Mouse (Mus musculus) limb, embryonic 15.5 days (tissue): ENCODE results near the gene Prr30. TPM values are rescaled to one million over a fixed set of nuclear protein-coding genes. Genes with fewer than 3 reads are reported as not detected.
"Not testable (repeated sequence)": the region's sequence is repeated elsewhere in the genome, so short reads cannot be mapped to it uniquely, and the experiment has no call there.

Experiments
- ATAC-seq: fragments of 200-750 bp; cut with Nextera tagmentation; 2 replicates; pipeline ENCODE4 v1.8.0; 2017; ENCODE audit warnings: low read depth, moderate TSS enrichment; ENCODE audit not compliant: insufficient number of reproducible peaks, low FRiP score, low TSS enrichment
- H3K27ac ChIP-seq: fragments of 300-500 bp; sonication (generic); 2 replicates; pipeline ENCODE4 v1.5.1; 2015; ENCODE audit warnings: moderate library complexity, mild to moderate bottlenecking, inconsistent platforms
- H3K27me3 ChIP-seq: fragments of 300-500 bp; sonication (generic); 2 replicates; pipeline ENCODE4 v1.6.1; 2015; ENCODE audit warnings: inconsistent platforms
- H3K36me3 ChIP-seq: fragments of 300-500 bp; sonication (generic); 2 replicates; pipeline ENCODE4 v1.6.1; 2015; ENCODE audit warnings: inconsistent platforms
- H3K4me1 ChIP-seq: fragments of 300-500 bp; sonication (generic); 2 replicates; pipeline ENCODE4 v1.6.1; 2015; ENCODE audit warnings: inconsistent platforms
- H3K4me2 ChIP-seq: fragments of 300-500 bp; sonication (generic); 2 replicates; pipeline ENCODE4 v1.6.1; 2015; ENCODE audit warnings: mild to moderate bottlenecking, inconsistent platforms
- H3K4me3 ChIP-seq: fragments of 300-500 bp; sonication (generic); 2 replicates; pipeline ENCODE4 v1.5.1; 2015; ENCODE audit warnings: mild to moderate bottlenecking, inconsistent platforms
- H3K9ac ChIP-seq: fragments of 300-500 bp; sonication (generic); 2 replicates; pipeline ENCODE4 v1.6.1; 2015; ENCODE audit warnings: inconsistent platforms
- H3K9me3 ChIP-seq: fragments of 300-500 bp; sonication (generic); 2 replicates; pipeline ENCODE4 v1.6.1; 2016; ENCODE audit warnings: inconsistent platforms
- WGBS: fragments of 180-500 bp; shearing (Covaris S2); methylation state at CpG from one replicate; pipeline ENCODE4 v1.1.7; 2015; 5-methylcytosine and 5-hydroxymethylcytosine counted together
- polyA plus RNA-seq: library from polyadenylated mRNA; unstranded; fragments of >200 nt; fragmentation: Nextera tagmentation; extraction: Ambion mirVana; gene quantifications from 2 replicates; pipeline ENCODE4 v1.2.1, GENCODE M21; 2015

The Prr30 gene
- polyA plus RNA-seq: not detected in 2 replicates

- no peak for ATAC-seq
- 61% methylated on average over 4 of the region's 4 CpGs for WGBS
- no peak within 1 kb of the TSS for H3K27ac ChIP-seq
Measured at GRCm38 (mm10) chr14:101200230-101200629, at the start of gene Prr30. TSS of gene Prr30 (minus strand) at chr14:101200330.

DNA sequence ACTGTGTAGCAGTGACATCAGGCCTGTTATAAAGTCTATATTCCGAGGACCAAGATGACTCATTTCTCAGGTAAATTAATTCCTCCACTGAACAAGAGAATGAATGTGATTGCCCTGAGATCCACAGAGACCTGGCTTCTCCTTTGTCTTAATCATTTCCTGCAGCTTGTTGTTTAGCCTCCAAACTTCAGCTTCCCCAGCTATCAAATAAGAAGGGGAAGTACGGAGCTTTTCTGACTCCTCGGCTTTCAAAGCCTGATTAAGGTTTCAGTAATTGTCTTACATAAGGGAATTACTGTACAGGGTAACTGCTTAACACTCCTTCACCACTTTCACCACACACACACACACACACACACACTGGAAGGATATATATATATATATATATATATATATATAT, 46.7 kb upstream of the Prr30 start:
- 70% methylated on average over 3 of the region's 3 CpGs for WGBS
- Histone ChIP-seq H3K27ac (no peak overlapping the region), H3K4me3 (no peak overlapping the region), H3K27me3 (no peaks in the 10 kb centered on the region), H3K4me1 (no peaks in the 10 kb centered on the region), H3K36me3 (no peaks in the 10 kb centered on the region), H3K9ac (no peak overlapping the region), H3K9me3 (no peaks in the 10 kb centered on the region), H3K4me2 (no peak overlapping the region)
- ATAC-seq: no peak

More at GRCm38 (mm10) chr14:101200230-101200629, at the start of gene Prr30:
- H3K4me3 ChIP-seq: no peak within 1 kb of the TSS
- no peaks in the 10 kb centered on the region for H3K4me1 ChIP-seq
- H3K9ac ChIP-seq: no peak within 1 kb of the TSS
- no peak within 1 kb of the TSS for H3K4me2 ChIP-seq
- no peaks in the 10 kb centered on the region for H3K36me3 ChIP-seq
- no peaks in the 10 kb centered on the region for H3K9me3 ChIP-seq
- H3K27me3 ChIP-seq: no peaks in the 10 kb centered on the region

DNA sequence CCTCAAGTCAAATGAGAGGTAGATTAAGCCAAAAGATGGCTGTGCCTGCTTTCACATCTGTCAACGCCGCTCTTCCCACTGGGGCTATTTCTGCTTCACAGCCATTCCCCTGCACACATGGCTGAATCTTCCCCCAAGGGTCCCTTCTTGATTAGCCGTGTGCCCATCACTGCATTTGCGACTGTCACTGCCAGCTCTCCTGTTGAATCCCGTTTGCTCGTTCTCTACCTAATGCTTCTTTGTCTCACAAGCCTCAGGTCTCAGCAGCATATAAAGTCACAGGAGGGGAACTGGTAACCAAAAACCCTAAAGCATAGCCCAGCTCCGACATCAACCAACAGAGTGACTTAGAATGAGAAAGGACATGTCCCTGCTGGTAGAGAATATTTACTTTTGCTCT, 45.6 kb upstream of the Prr30 start:
- Histone ChIP-seq H3K9me3 (no peaks in the 10 kb centered on the region), H3K27ac (no peak overlapping the region), H3K9ac (no peak overlapping the region), H3K4me2 (no peak overlapping the region), H3K27me3 (no peaks in the 10 kb centered on the region), H3K36me3 (no peaks in the 10 kb centered on the region), H3K4me3 (no peak overlapping the region), H3K4me1 (no peaks in the 10 kb centered on the region)
- ATAC-seq: no peak
- WGBS: 65% methylated on average over 7 of the region's 7 CpGs

DNA sequence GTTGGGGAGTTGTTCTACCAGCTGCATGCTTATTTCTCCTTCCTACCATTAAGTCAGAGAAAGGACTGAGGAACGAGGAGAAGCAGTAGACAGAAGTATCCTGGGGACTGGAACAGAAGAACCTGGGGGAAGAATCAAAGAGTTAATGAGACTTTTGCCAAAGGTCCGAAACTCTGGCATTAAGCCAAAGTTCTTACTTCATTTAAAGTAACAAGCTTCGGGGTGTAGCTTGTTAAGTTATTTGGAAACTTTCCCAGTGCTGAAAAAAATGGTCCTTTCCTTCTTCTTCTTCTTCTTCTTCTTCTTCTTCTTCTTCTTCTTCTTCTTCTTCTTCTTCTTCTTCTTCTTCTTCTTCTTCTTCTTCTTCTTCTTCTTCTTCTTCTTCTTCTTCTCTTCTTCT, 44.3 kb upstream of the Prr30 start:
- not testable (repeated sequence) for H3K4me3 ChIP-seq, H3K9ac ChIP-seq, H3K4me2 ChIP-seq, H3K27me3 ChIP-seq, H3K36me3 ChIP-seq, H3K27ac ChIP-seq, ATAC-seq, H3K9me3 ChIP-seq, H3K4me1 ChIP-seq
- 23% methylated on average over 3 of the region's 3 CpGs for WGBS

GRCm38 (mm10) chr14:101237965-101238364, 37.8 kb upstream of the Prr30 start:
- no peak overlapping the region for H3K4me2 ChIP-seq
- H3K36me3 ChIP-seq: no peaks in the 10 kb centered on the region
- no peaks in the 10 kb centered on the region for H3K4me1 ChIP-seq
- no peaks in the 10 kb centered on the region for H3K9me3 ChIP-seq
- H3K27me3 ChIP-seq: no peaks in the 10 kb centered on the region
- no peak overlapping the region for H3K9ac ChIP-seq
- no peak overlapping the region for H3K4me3 ChIP-seq
- no peak for ATAC-seq
- H3K27ac ChIP-seq: no peak overlapping the region
- 88% methylated on average over 1 of the region's 1 CpGs for WGBS

DNA sequence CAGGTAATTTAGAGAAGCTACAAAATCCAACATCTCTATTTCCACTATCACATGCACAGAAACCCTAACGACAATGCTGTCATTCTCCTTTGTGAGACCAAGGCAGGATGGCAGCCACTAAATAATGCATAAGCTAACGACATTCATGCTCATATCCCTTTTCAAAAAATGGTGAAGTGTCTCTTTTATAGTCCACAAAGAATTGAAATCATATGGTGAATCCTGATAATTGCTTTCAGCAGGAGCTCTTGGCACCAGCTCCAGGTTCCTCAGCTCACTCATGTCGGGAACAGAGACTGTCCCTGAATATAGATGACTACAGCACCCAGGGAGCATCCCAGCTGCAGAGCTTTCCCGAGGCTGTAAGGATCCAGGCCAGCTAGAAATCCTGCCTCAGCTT, 28.9 kb upstream of the Prr30 start:
- Histone ChIP-seq H3K9me3 (no peaks in the 10 kb centered on the region), H3K36me3 (no peaks in the 10 kb centered on the region), H3K27ac (no peak overlapping the region), H3K4me2 (no peak overlapping the region), H3K4me3 (no peak overlapping the region), H3K9ac (no peak overlapping the region), H3K4me1 (no peaks in the 10 kb centered on the region), H3K27me3 (no peaks in the 10 kb centered on the region)
- no peak for ATAC-seq
- WGBS: 45% methylated on average over 4 of the region's 4 CpGs

- ATAC-seq: no peak
- Histone ChIP-seq H3K36me3 (no peaks in the 10 kb centered on the region), H3K9ac (no peak overlapping the region), H3K27me3 (no peaks in the 10 kb centered on the region), H3K9me3 (no peaks in the 10 kb centered on the region), H3K4me1 (0 out of 2 replicates have a peak, but pooled peaks cover 5% of the 10 kb centered on the region), H3K27ac (no peak overlapping the region), H3K4me3 (no peak overlapping the region), H3K4me2 (no peak overlapping the region)
- WGBS: 33% methylated on average over 8 of the region's 8 CpGs
Measured at GRCm38 (mm10) chr14:101222319-101222718, 22.2 kb upstream of the Prr30 start.

DNA sequence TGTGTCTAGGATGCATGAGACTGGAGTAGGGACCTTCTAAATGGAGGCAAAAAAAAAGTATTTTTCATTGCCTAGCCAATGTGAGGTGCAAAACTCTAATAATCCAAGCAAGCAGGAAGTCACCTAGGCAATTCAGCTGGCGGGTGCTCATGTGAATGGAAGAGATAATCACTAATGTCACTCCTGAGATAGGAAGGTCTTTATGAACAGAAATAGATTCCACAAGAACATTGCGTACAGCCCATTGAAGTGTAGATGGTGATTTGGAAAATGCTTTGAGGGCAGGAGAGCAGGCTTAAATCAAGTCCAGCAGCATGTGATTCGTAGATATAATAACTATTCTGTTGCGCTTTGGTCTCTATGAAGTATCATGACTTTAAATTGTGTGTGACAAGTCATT, 27.9 kb downstream of the Prr30 start:
- H3K27me3 ChIP-seq: no peaks in the 10 kb centered on the region
- ATAC-seq: no peak
- no peaks in the 10 kb centered on the region for H3K4me1 ChIP-seq
- H3K4me2 ChIP-seq: no peak overlapping the region
- H3K9me3 ChIP-seq: no peaks in the 10 kb centered on the region
- 85% methylated on average over 4 of the region's 4 CpGs for WGBS
- no peak overlapping the region for H3K4me3 ChIP-seq
- H3K9ac ChIP-seq: no peak overlapping the region
- no peak overlapping the region for H3K27ac ChIP-seq
- H3K36me3 ChIP-seq: no peaks in the 10 kb centered on the region
